Mouse (Mus musculus) large intestine, adult 2 months (tissue): ENCODE measurements at regions not wholly inside any gene's neighbourhood (a gene's known extent, or its start where the extent isn't known, plus 50 kb on each side); places are given as distances from the start of the nearest gene placed in this dataset.

Source experiments
- DNase-seq: peaks from one replicate; pipeline ENCODE4 v3.0.0-alpha.2; 2012; ENCODE audit warnings: low read depth, low spot score
- WGBS: fragments of 180-500 bp; shearing (Covaris S2); methylation state at CpG from one replicate; pipeline ENCODE4 v1.1.7; 2018; 5-methylcytosine and 5-hydroxymethylcytosine counted together

DNA sequence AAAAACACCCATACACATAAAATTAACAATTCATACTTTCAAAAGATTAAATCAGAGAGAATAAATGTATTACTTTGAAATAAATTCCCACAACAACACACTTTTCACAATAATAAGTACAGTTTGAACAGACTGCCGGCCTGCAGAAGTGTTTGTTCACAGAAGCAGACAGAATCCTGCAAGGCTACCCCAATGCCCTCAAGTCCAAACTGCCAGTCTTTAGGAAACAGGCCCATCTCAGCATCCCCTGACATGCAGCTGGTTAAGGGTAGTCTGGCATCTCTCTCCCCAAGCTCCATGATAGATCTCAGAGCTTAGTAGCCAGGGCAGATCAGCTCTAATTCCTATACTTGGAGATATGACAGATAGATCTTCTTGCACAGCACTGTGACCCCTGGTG, 178.5 kb upstream of the Rreb1 start:
- DNase-seq, result no peak
- 98% methylated on average over 1 of the region's 1 CpGs for WGBS

GRCm38 (mm10) chr13:37600172-37600571, 178.0 kb upstream of the Rreb1 start:
- WGBS, result 88% methylated on average over 9 of the region's 9 CpGs
- no peak for DNase-seq

- 73% methylated on average over 7 of the region's 7 CpGs for WGBS
These were observed 177.1 kb upstream of the Rreb1 start for GRCm38 (mm10) chr13:37601068-37601467.

GRCm38 (mm10) chr13:37602256-37602655, 175.9 kb upstream of the Rreb1 start:
- 69% methylated on average over 4 of the region's 4 CpGs for WGBS
- DNase-seq, result no peak

More at GRCm38 (mm10) chr13:37601068-37601467, 177.1 kb upstream of the Rreb1 start:
- no peak for DNase-seq

DNA sequence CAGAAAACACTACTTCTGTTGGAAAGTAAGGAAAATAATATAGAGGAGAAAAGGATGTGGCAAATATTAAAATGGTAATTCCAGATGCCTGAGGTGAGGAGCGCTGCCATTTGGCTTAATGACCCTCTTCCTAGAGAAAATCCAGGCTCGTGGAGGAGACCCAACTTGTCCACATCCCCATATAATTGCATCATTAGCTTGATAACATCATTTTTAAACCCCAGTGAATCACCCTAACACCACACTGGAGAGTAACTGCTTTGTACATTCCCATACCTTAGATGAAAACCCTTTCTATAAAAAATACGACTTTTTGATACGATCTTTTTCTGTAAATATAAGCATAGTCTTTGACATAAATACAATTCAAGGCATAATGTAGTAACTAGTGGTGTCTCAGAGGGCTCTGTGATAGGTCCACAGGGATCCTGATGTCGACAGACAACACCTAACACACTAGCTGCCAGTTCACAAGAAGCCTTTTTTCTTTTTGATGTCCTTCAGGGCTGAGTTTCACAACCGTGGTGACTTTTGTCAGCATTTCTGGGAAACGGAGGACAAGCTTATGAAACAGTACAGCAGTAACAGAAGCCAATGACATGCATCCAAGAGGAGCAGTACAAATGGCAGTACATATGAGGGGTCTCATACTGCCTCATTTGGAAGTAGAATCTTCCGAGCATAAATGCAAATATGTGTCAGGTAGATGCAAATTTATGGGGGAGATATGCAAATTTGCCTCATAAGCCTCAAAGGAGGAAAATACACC, 174.8 kb upstream of the Rreb1 start:
- WGBS, result 69% methylated on average over 8 of the region's 8 CpGs
- DNase-seq, result no peak

DNA sequence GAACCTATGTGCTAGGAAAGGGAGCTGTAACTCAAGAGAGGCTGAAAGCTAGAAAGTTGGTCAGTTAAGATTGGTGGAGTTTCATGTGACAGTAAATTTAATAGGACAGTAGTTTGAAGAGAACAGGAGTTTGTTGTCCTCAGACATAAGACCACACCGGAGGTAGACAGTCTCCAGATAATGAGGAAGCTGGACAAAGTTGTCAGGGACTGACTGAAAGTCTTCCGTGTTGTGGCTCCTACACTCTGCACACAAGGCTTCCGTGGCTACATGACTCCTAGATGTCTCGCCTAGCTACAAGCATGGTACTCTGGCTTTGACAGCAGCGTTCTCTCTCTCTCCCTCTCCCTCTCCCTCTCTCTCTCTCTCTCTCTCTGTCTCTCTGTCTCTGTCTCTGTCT, 171.9 kb upstream of the Rreb1 start:
- DNase-seq, result no peak
- 90% methylated on average over 5 of the region's 5 CpGs for WGBS

DNA sequence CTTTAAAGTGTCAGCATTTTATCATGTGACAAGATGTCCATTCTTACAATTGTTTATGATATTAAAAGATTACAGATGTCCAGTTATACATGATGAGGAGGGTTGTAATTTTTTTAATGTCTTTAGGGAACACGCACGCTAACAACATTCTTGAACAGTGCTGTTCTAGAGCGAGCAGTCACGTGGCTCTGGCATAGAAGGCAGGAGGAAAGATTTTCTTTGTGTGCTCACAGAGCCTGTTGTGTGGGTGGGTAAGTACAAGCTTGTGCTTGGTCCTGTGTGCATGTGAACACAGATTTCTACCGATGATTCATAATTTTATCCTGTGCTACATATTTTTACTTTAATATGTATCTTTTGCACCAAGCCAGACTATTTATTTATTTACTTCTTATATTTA, 169.1 kb upstream of the Rreb1 start:
- 89% methylated on average over 5 of the region's 5 CpGs for WGBS
- DNase-seq, result no peak

DNA sequence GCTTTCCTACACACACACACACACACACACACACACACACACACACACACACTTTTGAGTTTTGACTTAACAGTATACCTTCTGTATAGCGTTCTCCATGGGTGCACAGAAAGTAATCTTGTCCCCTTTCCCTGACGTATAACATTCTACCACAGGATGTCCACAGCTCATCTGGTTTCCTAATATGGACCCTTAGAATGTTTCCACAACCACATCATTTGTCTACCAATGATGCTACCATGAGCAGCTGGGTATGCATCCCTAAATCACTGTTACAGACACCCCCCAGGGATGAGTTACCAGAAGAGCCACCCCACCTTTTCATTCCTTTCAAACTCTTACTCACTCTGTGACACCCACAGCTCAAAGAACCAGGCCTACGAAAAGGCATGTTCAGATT, 166.8 kb upstream of the Rreb1 start:
- 93% methylated on average over 3 of the region's 3 CpGs for WGBS
- no peak for DNase-seq

DNA sequence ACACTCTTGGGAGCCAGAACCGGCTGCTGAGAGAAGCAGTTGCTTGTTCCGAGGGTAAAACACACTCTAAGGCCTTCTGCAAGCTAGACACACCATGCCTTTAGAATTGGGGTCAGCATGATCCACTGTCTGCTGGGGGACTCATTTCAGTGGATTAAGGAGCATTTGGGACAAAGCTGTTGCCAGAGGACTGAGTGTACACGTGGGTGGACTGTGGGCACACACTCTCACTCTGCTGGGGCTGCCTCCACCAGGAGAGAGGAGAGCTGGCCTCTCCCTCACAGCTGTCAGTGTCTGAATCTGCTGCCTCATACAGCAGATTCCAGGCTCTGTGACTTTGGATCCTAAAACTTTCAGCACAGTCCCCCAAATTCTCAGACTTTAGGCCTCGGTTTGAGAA, 161.2 kb upstream of the Rreb1 start:
- 89% methylated on average over 4 of the region's 4 CpGs for WGBS
- DNase-seq, result no peak

- 34% methylated on average over 11 of the region's 11 CpGs for WGBS
- no peak for DNase-seq
These were observed 158.1 kb upstream of the Rreb1 start for GRCm38 (mm10) chr13:37619841-37620725.

GRCm38 (mm10) chr13:37621319-37622050, 156.7 kb upstream of the Rreb1 start:
- no peak for DNase-seq
- WGBS, result 92% methylated on average over 5 of the region's 5 CpGs

GRCm38 (mm10) chr13:37622366-37623088, 155.7 kb upstream of the Rreb1 start:
- WGBS, result 65% methylated on average over 6 of the region's 6 CpGs
- DNase-seq, result no peak

DNA sequence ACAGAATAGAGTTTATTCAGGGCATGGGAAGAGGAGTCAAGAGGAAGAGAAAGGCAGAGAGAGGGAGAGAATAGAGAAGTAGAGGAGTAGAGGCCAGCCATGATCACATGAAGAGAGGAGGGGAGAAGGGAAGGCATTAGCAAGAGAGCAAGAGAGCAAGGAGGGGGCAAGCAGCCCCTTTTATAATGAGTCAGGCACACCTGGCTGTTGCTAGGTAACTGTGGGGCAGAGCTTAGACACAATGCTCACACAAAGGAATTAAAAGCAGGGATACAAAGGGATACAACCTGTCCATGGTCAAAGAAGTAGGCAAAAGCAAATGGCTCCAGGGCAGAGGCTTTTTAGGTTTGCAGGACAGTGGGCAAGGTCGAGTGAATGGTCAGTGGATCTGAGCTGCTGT, 153.5 kb upstream of the Rreb1 start:
- 28% methylated on average over 1 of the region's 1 CpGs for WGBS
- DNase-seq, result no peak

DNA sequence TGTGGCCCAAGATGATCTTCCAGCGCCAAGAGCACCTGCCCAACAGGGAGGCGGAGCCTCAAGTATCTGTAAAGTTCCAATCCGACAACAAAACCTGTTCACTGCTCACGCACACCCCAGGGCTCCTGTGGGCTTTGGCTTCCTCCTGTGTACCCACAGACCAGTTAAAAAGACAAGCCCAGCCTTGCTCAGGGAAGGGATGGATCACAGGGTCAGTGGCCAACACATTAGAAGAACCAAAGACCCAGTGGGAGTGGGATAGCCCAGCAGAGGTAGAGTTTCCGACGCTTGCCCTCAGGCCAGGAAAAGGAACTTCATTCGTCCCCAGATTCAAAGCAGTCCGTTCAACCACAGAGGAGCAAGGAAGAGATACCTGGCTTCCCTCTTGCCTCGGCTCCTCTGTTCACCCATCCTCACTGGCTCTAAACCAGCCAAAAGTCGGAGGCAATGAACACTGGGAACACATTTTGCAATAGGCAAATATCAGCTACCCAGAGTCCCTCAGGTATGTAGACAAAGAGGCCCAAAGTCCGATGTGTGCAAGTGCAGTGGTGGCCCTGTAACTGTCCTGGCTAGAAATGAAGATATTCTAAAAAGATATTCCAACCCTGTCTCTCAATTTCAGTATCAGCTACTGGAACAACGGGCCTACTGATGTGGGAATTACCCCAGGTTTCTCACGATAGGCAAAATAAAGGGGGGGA, 152.5 kb upstream of the Rreb1 start:
- DNase-seq, result no peak
- 73% methylated on average over 13 of the region's 13 CpGs for WGBS

DNA sequence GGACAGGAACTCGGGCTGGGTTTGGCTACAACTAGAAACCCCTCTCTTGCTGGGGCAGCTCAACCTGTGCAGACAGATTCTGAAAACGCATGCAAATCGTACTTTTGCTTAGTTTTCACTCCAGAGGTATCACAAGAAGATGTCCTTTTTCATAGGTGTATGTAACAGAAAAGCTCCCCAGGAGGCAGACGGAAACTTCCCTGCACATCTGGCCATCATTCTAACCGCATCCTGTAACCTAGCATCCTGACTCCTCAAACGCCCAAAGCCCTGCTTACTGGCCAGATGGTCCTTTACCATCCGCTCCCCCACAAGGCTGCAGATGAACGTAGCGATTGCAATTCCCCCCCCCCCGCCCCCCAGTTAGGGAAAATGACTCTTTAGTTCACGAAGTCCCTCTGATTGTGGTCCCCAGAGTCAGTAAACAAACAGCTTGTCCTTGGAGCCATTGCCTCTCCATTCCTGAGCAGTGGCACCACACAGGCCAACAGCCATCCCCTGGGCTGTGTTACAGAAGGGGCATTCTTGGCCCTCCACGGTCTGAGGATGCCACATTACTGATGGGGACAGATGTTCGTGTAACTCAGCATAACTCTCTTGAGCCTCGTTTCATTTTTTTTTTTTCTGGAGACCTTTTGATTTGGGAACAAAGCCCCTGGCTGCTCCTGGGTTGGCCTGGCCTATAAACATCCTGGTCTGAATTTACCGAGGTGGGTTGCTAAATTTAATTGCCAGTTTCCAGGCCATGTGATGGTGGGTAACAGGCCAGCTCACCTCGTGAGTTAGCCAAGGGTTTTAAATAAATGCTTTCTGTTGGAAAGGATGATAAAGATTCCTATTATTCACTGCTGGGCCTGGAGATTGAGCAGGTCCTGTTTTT, 149.6 kb upstream of the Rreb1 start:
- DNase-seq, result no peak

DNA sequence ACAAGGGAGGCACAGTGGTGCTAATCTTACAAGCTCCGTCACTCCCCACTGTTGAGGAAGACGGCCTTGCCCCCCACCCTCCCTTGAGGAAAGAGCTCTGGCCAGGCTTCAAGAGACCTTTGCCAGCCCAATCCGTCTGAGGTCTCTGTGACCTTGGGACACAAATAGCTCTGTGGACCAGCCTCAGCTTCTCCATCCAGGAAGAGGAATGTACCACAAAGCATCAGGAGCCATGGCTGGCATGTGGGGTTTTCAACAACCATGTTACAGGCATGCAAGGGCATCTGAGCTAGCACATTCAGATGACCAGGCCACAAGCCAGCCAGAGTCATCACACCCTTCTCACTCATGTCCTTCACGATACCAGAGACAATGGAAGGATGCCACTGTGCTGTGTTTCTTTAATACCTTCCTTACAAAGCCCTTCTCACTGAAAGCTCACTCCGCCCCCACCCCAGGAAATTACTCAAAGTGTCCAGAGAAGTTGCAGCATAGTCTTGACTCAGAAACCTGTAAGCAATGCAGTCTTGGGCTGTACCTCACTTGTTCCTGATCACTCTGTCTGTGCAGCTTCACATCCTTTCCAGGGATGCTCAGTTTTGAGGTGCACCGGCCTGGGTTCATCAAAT, 148.8 kb upstream of the Rreb1 start:
- no peak for DNase-seq
- WGBS, result 74% methylated on average over 6 of the region's 6 CpGs

More for the DNA sequence above, 149.6 kb upstream of the Rreb1 start:
- WGBS, result 76% methylated on average over 16 of the region's 16 CpGs

DNA sequence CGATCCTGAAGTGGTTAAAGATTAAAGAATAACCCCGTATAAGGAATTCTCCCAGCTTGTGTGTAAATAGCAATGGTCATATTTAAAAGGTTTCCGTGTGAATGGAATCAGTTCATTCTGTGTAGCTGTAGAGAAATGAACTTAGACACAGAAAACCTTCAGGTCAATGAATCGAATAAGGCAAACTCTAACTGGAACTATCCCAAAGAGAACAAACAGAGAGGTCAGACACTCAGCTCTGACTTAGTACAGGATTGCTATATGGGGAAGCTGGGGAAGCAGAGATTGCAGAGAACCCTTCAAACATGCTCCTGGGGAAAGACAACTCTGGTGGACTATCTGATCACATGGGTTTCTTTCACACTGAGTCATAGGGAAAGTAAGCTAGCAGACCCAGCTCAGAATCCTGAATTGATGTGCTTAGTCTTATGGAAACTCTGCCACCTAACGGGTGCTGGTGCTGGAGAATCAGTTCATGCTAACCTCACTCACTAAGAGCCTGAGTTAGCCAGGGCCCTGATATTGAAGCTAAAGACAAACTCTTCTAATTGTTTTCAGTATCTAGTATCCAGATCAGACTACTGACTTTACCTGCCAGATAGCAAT, 145.3 kb upstream of the Rreb1 start:
- 42% methylated on average over 5 of the region's 5 CpGs for WGBS
- no peak for DNase-seq
